In genomic region chr4:48046461-48046901, GRCm38 (mm10) we compare ENCODE assay signal across 8 mouse cellular contexts. TPM values are rescaled to one million over a fixed set of nuclear protein-coding genes. Genes with fewer than 3 reads are reported as not detected.
DNase-seq lines count a peak whose midpoint lies in the region; ATAC-seq and TF ChIP-seq lines count a peak whose summit lies in the region.

No protein-coding gene starts in this region.

- peak overlapping the region; percentile 83 for H3K9ac ChIP-seq in midbrain, embryonic 13.5 days (replicated peaks)

- peak; percentile 41 for DNase-seq in kidney, adult 2 months
- DNase-seq in kidney, adult 11 months, result no peak
- peak; percentile 10 for DNase-seq in MN1 (ENCODE audit: low spot score)
- peak; percentile 67 for DNase-seq in induced T-regulatory cell, adult 2 months (ENCODE audit: low read depth)
- no peak for DNase-seq in frontal cortex, postnatal 36 days (ENCODE audit: low spot score in 2 of 2)
- DNase-seq in urinary bladder, postnatal 25 days (ENCODE audit: low spot score), result no peak

- peak overlapping the region; percentile 94 for H3K4me2 ChIP-seq in midbrain, embryonic 13.5 days (replicated peaks)

- H3K9me3 ChIP-seq in midbrain, embryonic 13.5 days, result no peaks in the 10 kb centered on the region

- ATAC-seq in midbrain, embryonic 13.5 days, result no peak

- TF ChIP-seq CTCF in kidney, adult 2 months (conservative IDR thresholded peaks at IDR 0.05; ENCODE audit: insufficient read depth, insufficient read length, low read depth, low read length), result no peak
- no peak for TF ChIP-seq CTCF in embryonic fibroblast, embryonic 13.5 days (IDR thresholded peaks at IDR 0.05; ENCODE audit: borderline replicate concordance, insufficient read depth, low read length)

- H3K36me3 ChIP-seq in kidney, adult 2 months (ENCODE audit: control insufficient read depth, insufficient read depth, low read length), result no peaks in the 10 kb centered on the region
- H3K36me3 ChIP-seq in midbrain, embryonic 13.5 days, result no peaks in the 10 kb centered on the region

- H3K27me3 ChIP-seq in kidney, adult 2 months (replicated peaks; ENCODE audit: control insufficient read depth, insufficient read depth, low read length), result peaks cover 1% of the 10 kb centered on the region
- H3K27me3 ChIP-seq in midbrain, embryonic 13.5 days, result peaks cover 44% of the 10 kb centered on the region

- H3K27ac ChIP-seq in kidney, adult 2 months (ENCODE audit: insufficient read depth, low read depth, low read length), result no peak overlapping the region
- H3K27ac ChIP-seq in embryonic fibroblast, embryonic 13.5 days (ENCODE audit: insufficient read depth, low read length), result no peak overlapping the region
- no peak overlapping the region for H3K27ac ChIP-seq in midbrain, embryonic 13.5 days

- WGBS in kidney, adult 2 months, result 2% methylated on average over 20 of the region's 20 CpGs
- under 1% methylated on average over 20 of the region's 20 CpGs for WGBS in midbrain, embryonic 13.5 days

- no peak for TF ChIP-seq POLR2A in kidney, adult 2 months (IDR thresholded peaks at IDR 0.05; ENCODE audit: low read depth, low read length)
- no peak for TF ChIP-seq POLR2A in embryonic fibroblast, embryonic 13.5 days (IDR thresholded peaks at IDR 0.05; ENCODE audit: low read depth, low read length)

- H3K4me3 ChIP-seq in kidney, adult 2 months (ENCODE audit: insufficient read depth, low read depth, low read length), result peak overlapping the region; percentile 64
- peak overlapping the region; percentile 56 for H3K4me3 ChIP-seq in embryonic fibroblast, embryonic 13.5 days (ENCODE audit: insufficient read depth, low read length)
- peak overlapping the region; percentile 71 for H3K4me3 ChIP-seq in midbrain, embryonic 13.5 days (replicated peaks)

- 0 out of 2 replicates have a peak, but pooled peaks cover 2% of the 10 kb centered on the region for H3K4me1 ChIP-seq in kidney, adult 2 months (ENCODE audit: control insufficient read depth, insufficient read depth, low read length)
- no peaks in the 10 kb centered on the region for H3K4me1 ChIP-seq in embryonic fibroblast, embryonic 13.5 days (ENCODE audit: control insufficient read depth, insufficient read depth, low read length)
- peaks cover 66% of the 10 kb centered on the region for H3K4me1 ChIP-seq in midbrain, embryonic 13.5 days (replicated peaks)

RNA-seq across cellular contexts. Expression of gene Nr4a3, which starts 1.5 kb away (rescaled TPM):
- 0.30 and 0.72 TPM in 2 replicates for polyA plus RNA-seq in kidney, adult 2 months (2012; rRNA removed)
- 1.6 and 2.7 TPM in 2 replicates for polyA plus RNA-seq in embryonic fibroblast, embryonic 13.5 days (2011; ENCODE audit: insufficient read length, low read depth, missing spikeins)
- polyA plus RNA-seq in midbrain, embryonic 13.5 days (2015; fragmentation: Nextera tagmentation; extraction: Ambion mirVana), result 1.4 TPM in 2 replicates

Comparison
In these comparisons a context has a peak if more than half of its experiments do, and no peak if none do; other contexts are left out.
1. DNase-seq: peak in kidney, adult 2 months (single experiment), MN1 (single experiment) and induced T-regulatory cell, adult 2 months (single experiment); none in kidney, adult 11 months (single experiment), frontal cortex, postnatal 36 days (0 of 2) and urinary bladder, postnatal 25 days (single experiment).
2. Peak in every context shown above with its lines, with median percentiles within 50 percentile points of each other: H3K4me3 ChIP-seq.